Mouse (Mus musculus): ENCODE data around the gene Pcolce.

The Pcolce gene

GRCm38 (mm10) chr5:137613550-137613949 is at the start of gene Pcolce:
Gene Pcolce (minus strand): TSS chr5:137613784.
- no peak for ATAC-seq (ENCODE audit: low TSS enrichment)

GRCm38 (mm10) chr5:137663057-137663456 is 49.5 kb upstream of the Pcolce start:
- ATAC-seq (ENCODE audit: low TSS enrichment), result no peak

GRCm38 (mm10) chr5:137660064-137660688 is 46.6 kb upstream of the Pcolce start:
- peak; percentile 62; the same call in 1 of the 2 replicates for ATAC-seq (ENCODE audit: low TSS enrichment)

- peak; percentile 85 for ATAC-seq (ENCODE audit: low TSS enrichment)
Observed at GRCm38 (mm10) chr5:137656977-137657376, 43.4 kb upstream of the Pcolce start.

- no peak for ATAC-seq (ENCODE audit: low TSS enrichment)
Observed at GRCm38 (mm10) chr5:137654746-137655145, 41.2 kb upstream of the Pcolce start.

GRCm38 (mm10) chr5:137653366-137653765 is 39.8 kb upstream of the Pcolce start:
- ATAC-seq (ENCODE audit: low TSS enrichment), result no peak

- ATAC-seq (ENCODE audit: low TSS enrichment), result peak; percentile 77
Observed at GRCm38 (mm10) chr5:137652474-137652873, 38.9 kb upstream of the Pcolce start.

- ATAC-seq (ENCODE audit: low TSS enrichment), result no peak
Observed at GRCm38 (mm10) chr5:137649669-137650571, 36.3 kb upstream of the Pcolce start.

GRCm38 (mm10) chr5:137649251-137649650 is 35.7 kb upstream of the Pcolce start:
- ATAC-seq (ENCODE audit: low TSS enrichment), result no peak

- no peak; the same call in 1 of the 2 replicates for ATAC-seq (ENCODE audit: low TSS enrichment)
Observed at GRCm38 (mm10) chr5:137647827-137648601, 34.4 kb upstream of the Pcolce start.

- ATAC-seq (ENCODE audit: low TSS enrichment), result no peak
Observed at GRCm38 (mm10) chr5:137645652-137646091, 32.1 kb upstream of the Pcolce start, which contains the start of gene Irs3. Gene Irs3 (minus strand): TSS chr5:137645714.

GRCm38 (mm10) chr5:137645091-137645651 is 31.6 kb upstream of the Pcolce start:
- ATAC-seq (ENCODE audit: low TSS enrichment), result no peak

GRCm38 (mm10) chr5:137644484-137644883 is 30.9 kb upstream of the Pcolce start:
- ATAC-seq (ENCODE audit: low TSS enrichment), result no peak

GRCm38 (mm10) chr5:137642886-137643285 is 29.3 kb upstream of the Pcolce start:
- no peak for ATAC-seq (ENCODE audit: low TSS enrichment)

GRCm38 (mm10) chr5:137641054-137641453 is 27.5 kb upstream of the Pcolce start, which contains the start of gene Sap25:
Gene Sap25 (plus strand): TSS chr5:137641334.
- ATAC-seq (ENCODE audit: low TSS enrichment), result no peak

GRCm38 (mm10) chr5:137639472-137639871 is 25.9 kb upstream of the Pcolce start:
- no peak for ATAC-seq (ENCODE audit: low TSS enrichment)

- ATAC-seq (ENCODE audit: low TSS enrichment), result no peak
Observed at GRCm38 (mm10) chr5:137633397-137634084, 20.0 kb upstream of the Pcolce start.

GRCm38 (mm10) chr5:137631591-137631990 is 18.0 kb upstream of the Pcolce start:
- ATAC-seq (ENCODE audit: low TSS enrichment), result no peak

GRCm38 (mm10) chr5:137631171-137631570 is 17.6 kb upstream of the Pcolce start:
- ATAC-seq (ENCODE audit: low TSS enrichment), result no peak

GRCm38 (mm10) chr5:137630602-137631001 is 17.0 kb upstream of the Pcolce start:
- no peak for ATAC-seq (ENCODE audit: low TSS enrichment)
